Mouse (Mus musculus): ENCODE data around the gene Tmem150b. TPM values are rescaled to one million over a fixed set of nuclear protein-coding genes. Genes with fewer than 3 reads are reported as not detected.

Gene Tmem150b
- total and polyA plus RNA-seq, 3 experiments = 0.17 TPM; not detected in 2

DNA sequence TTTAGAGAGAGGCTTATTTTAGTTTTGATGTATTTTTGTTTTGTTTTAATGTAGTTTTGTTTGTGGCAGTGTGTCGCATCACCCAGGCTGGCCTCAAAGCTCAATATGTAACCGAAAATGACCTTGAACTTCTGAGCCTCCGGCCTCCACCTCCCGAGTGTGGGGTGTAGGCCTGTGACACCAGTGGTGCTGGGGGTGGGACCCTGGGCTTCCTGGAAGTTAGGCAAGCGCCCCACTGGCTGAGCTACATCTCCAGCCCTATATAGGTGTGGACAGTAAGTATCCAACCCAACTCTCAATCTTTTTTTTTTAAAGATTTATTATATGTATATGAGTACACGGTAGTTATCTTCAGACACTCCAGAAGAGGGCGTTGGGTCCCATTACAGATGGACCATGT is 21.9 kb downstream of the Tmem150b start:
- Histone ChIP-seq H3K27ac (ENCODE audit: insufficient read depth, low read depth) (no peak overlapping the region), H3K9me3 (replicated peaks; ENCODE audit: low read length) (no peaks in the 10 kb centered on the region), H3K4me1 (ENCODE audit: control insufficient read depth in 1 of 2, insufficient read depth in 2 of 2) (no peaks in the 10 kb centered on the region), H3K27me3 (replicated peaks) (no peaks in the 10 kb centered on the region), H3K79me2 (replicated peaks; ENCODE audit: control insufficient read depth, extremely low read depth, insufficient read depth, poor library complexity, severe bottlenecking) (no peaks in the 10 kb centered on the region), H3K36me3 (replicated peaks in 1 of 2; ENCODE audit: control insufficient read depth in 1 of 2, insufficient read depth in 1 of 2, low read length in 1 of 2) (no peaks in the 10 kb centered on the region), H3K9ac (ENCODE audit: insufficient read depth, low read depth) (no peak overlapping the region), H3K4me3 (replicated peaks in 1 of 3; ENCODE audit: low read depth in 2 of 3, low read length in 2 of 3, poor library complexity in 1 of 3) (no peak overlapping the region), H3K4me2 (ENCODE audit: insufficient read depth, low read depth, poor library complexity, severe bottlenecking) (no peak overlapping the region)
- no peak for TF ChIP-seq USF1 (IDR thresholded peaks at IDR 0.05; ENCODE audit: low read depth, low read length)
- TF ChIP-seq MAZ (IDR thresholded peaks at IDR 0.05; ENCODE audit: low read depth, low read length) = no peak
- no peak for TF ChIP-seq TBP (conservative IDR thresholded peaks at IDR 0.05; ENCODE audit: low read depth, low read length)
- TF ChIP-seq NELFE (IDR thresholded peaks at IDR 0.05; ENCODE audit: low read depth, low read length) = no peak
- no peak for TF ChIP-seq MAFK (IDR thresholded peaks at IDR 0.05; ENCODE audit: insufficient replicate concordance, low read length)
- no peak for TF ChIP-seq EP300 (IDR thresholded peaks at IDR 0.05; ENCODE audit: low read length)
- no peak for TF ChIP-seq JUN (IDR thresholded peaks at IDR 0.05; ENCODE audit: insufficient read depth, low read depth, low read length)
- no peak for TF ChIP-seq CHD1 (IDR thresholded peaks at IDR 0.05; ENCODE audit: low read depth, low read length)
- TF ChIP-seq RAD21 (IDR thresholded peaks at IDR 0.05; ENCODE audit: low read depth, low read length) = no peak; the same call in 1 of the 2 replicates
- no peak for TF ChIP-seq ZKSCAN1 (IDR thresholded peaks at IDR 0.05; ENCODE audit: borderline replicate concordance, low read depth, low read length)
- TF ChIP-seq PAX5 (IDR thresholded peaks at IDR 0.05; ENCODE audit: low read length) = no peak
- TF ChIP-seq MXI1 (IDR thresholded peaks at IDR 0.05; ENCODE audit: low read depth, low read length) = no peak
- TF ChIP-seq HCFC1 (IDR thresholded peaks at IDR 0.05; ENCODE audit: low read depth, low read length) = no peak
- TF ChIP-seq ELF1 (IDR thresholded peaks at IDR 0.05; ENCODE audit: low read depth, low read length) = no peak
- TF ChIP-seq UBTF (IDR thresholded peaks at IDR 0.05; ENCODE audit: low read depth, low read length) = no peak
- TF ChIP-seq MEF2A (IDR thresholded peaks at IDR 0.05; ENCODE audit: borderline replicate concordance, low read depth, low read length) = no peak
- TF ChIP-seq RCOR1 (conservative IDR thresholded peaks at IDR 0.05; ENCODE audit: low read depth, low read length) = no peak
- dilution Hi-C loops (cut with MboI; ENCODE audit: extremely low pct_ligation_motif_present, extremely low pct_unique_long_range_greater_than_20kb, low sequenced_read_pairs) (no loop called here), in situ Hi-C loops (cut with MboI; ENCODE audit: low pct_ligation_motif_present, low pct_unique_long_range_greater_than_20kb, low sequenced_read_pairs) (loop anchor here (10.0 kb wide), 1 partner anchor 82 kb away; the partner anchor contains the start of genes Il11, Tmem190 and Tmem238)
- no peak for DNase-seq (ENCODE audit: extremely low read depth)

DNA sequence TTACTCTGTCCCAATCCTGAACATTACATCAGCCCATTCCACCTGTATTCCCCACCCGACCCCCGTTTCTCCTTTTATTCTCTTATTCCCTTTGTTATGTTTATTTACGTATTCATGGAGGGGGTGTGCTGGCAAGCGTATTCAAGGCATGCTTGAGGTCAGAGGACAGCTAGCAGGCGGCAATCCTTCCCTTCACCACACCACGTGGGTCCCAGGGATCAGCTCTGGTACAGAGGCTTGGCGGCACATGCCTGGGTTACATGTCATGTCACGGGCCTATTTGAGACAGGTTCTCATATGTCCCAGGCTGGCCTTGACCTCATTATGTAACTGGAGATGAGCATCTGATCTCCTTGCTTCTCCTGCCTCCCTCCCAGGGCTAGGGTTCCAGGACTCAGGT is 22.7 kb downstream of the Tmem150b start:
- no peak for DNase-seq (ENCODE audit: extremely low read depth)
- in situ Hi-C loops (cut with MboI; ENCODE audit: low pct_ligation_motif_present, low pct_unique_long_range_greater_than_20kb, low sequenced_read_pairs) = loop anchor here (10.0 kb wide), 1 partner anchor 82 kb away; the partner anchor contains the start of genes Il11, Tmem190 and Tmem238
- Histone ChIP-seq H3K36me3 (replicated peaks in 1 of 2; ENCODE audit: control insufficient read depth in 1 of 2, insufficient read depth in 1 of 2, low read length in 1 of 2) (no peaks in the 10 kb centered on the region), H3K4me3 (replicated peaks in 1 of 3; ENCODE audit: low read depth in 2 of 3, low read length in 2 of 3, poor library complexity in 1 of 3) (no peak overlapping the region), H3K4me1 (ENCODE audit: control insufficient read depth in 1 of 2, insufficient read depth in 2 of 2) (no peaks in the 10 kb centered on the region), H3K4me2 (ENCODE audit: insufficient read depth, low read depth, poor library complexity, severe bottlenecking) (no peak overlapping the region), H3K79me2 (replicated peaks; ENCODE audit: control insufficient read depth, extremely low read depth, insufficient read depth, poor library complexity, severe bottlenecking) (no peaks in the 10 kb centered on the region), H3K9me3 (replicated peaks; ENCODE audit: low read length) (no peaks in the 10 kb centered on the region), H3K27ac (ENCODE audit: insufficient read depth, low read depth) (no peak overlapping the region), H3K9ac (ENCODE audit: insufficient read depth, low read depth) (no peak overlapping the region), H3K27me3 (replicated peaks) (no peaks in the 10 kb centered on the region)
- no peak for TF ChIP-seq USF1 (IDR thresholded peaks at IDR 0.05; ENCODE audit: low read depth, low read length)
- no peak for TF ChIP-seq JUND (conservative IDR thresholded peaks at IDR 0.05; ENCODE audit: low read depth, low read length)
- no peak for TF ChIP-seq ZC3H11A (IDR thresholded peaks at IDR 0.05; ENCODE audit: low read depth, low read length)
- TF ChIP-seq PAX5 (IDR thresholded peaks at IDR 0.05; ENCODE audit: low read length) = no peak
- TF ChIP-seq NELFE (IDR thresholded peaks at IDR 0.05; ENCODE audit: low read depth, low read length) = no peak
- no peak for TF ChIP-seq ETS1 (conservative IDR thresholded peaks at IDR 0.05; ENCODE audit: low read depth, low read length)
- no peak for TF ChIP-seq RAD21 (IDR thresholded peaks at IDR 0.05; ENCODE audit: low read depth, low read length)
- no peak for TF ChIP-seq MEF2A (IDR thresholded peaks at IDR 0.05; ENCODE audit: borderline replicate concordance, low read depth, low read length)
- TF ChIP-seq NRF1 (IDR thresholded peaks at IDR 0.05; ENCODE audit: low read depth, low read length) = no peak
- dilution Hi-C loops (cut with MboI; ENCODE audit: extremely low pct_ligation_motif_present, extremely low pct_unique_long_range_greater_than_20kb, low sequenced_read_pairs) = no loop called here
